Mouse (Mus musculus): ENCODE results near the gene Best3.
"Not testable (repeated sequence)": the region's sequence is repeated elsewhere in the genome, so short reads cannot be mapped to it uniquely, and the experiment has no call there.

Best3 gene

GRCm38 (mm10) chr10:117023693-117024092 lies 37.6 kb downstream of the Best3 start:
- no peak for ATAC-seq (ENCODE audit: insufficient number of reproducible peaks, low FRiP score, low TSS enrichment)

- not testable (repeated sequence) for ATAC-seq (ENCODE audit: insufficient number of reproducible peaks, low FRiP score, low TSS enrichment)
Measured at GRCm38 (mm10) chr10:117025776-117026175, 39.7 kb downstream of the Best3 start.

GRCm38 (mm10) chr10:117026176-117026575 lies 40.1 kb downstream of the Best3 start:
- ATAC-seq (ENCODE audit: insufficient number of reproducible peaks, low FRiP score, low TSS enrichment), result peak; percentile 33; the same call in 1 of the 2 replicates

GRCm38 (mm10) chr10:117031160-117031559 lies 45.0 kb downstream of the Best3 start:
- ATAC-seq (ENCODE audit: insufficient number of reproducible peaks, low FRiP score, low TSS enrichment), result no peak

GRCm38 (mm10) chr10:117033785-117034184 lies 47.7 kb downstream of the Best3 start:
- ATAC-seq (ENCODE audit: insufficient number of reproducible peaks, low FRiP score, low TSS enrichment), result 0 out of 2 replicates have a peak, but pooled peaks have one; percentile 66

- ATAC-seq (ENCODE audit: insufficient number of reproducible peaks, low FRiP score, low TSS enrichment), result no peak
Measured at GRCm38 (mm10) chr10:117040355-117040754, 54.2 kb downstream of the Best3 start.

- no peak for ATAC-seq (ENCODE audit: insufficient number of reproducible peaks, low FRiP score, low TSS enrichment)
Measured at GRCm38 (mm10) chr10:117042295-117042694, 56.2 kb downstream of the Best3 start.

- ATAC-seq (ENCODE audit: insufficient number of reproducible peaks, low FRiP score, low TSS enrichment), result not testable (repeated sequence)
Measured at GRCm38 (mm10) chr10:117043497-117044166, 57.5 kb downstream of the Best3 start.

- ATAC-seq (ENCODE audit: insufficient number of reproducible peaks, low FRiP score, low TSS enrichment), result peak; percentile 77
Measured at GRCm38 (mm10) chr10:117045175-117046056, 59.3 kb downstream of the Best3 start, which contains the start of gene Lrrc10. Lrrc10 (plus strand) TSS chr10:117045341.

GRCm38 (mm10) chr10:117049253-117049652 lies 63.1 kb downstream of the Best3 start:
- ATAC-seq (ENCODE audit: insufficient number of reproducible peaks, low FRiP score, low TSS enrichment), result no peak

- no peak for ATAC-seq (ENCODE audit: insufficient number of reproducible peaks, low FRiP score, low TSS enrichment)
Measured at GRCm38 (mm10) chr10:117049961-117050597, 64.0 kb downstream of the Best3 start.

- no peak for ATAC-seq (ENCODE audit: insufficient number of reproducible peaks, low FRiP score, low TSS enrichment)
Measured at GRCm38 (mm10) chr10:117055668-117056067, 69.6 kb downstream of the Best3 start.

- ATAC-seq (ENCODE audit: insufficient number of reproducible peaks, low FRiP score, low TSS enrichment), result no peak
Measured at GRCm38 (mm10) chr10:117062894-117063253, 76.8 kb downstream of the Best3 start.

GRCm38 (mm10) chr10:117063254-117064021 lies 77.3 kb downstream of the Best3 start, which contains the start of gene Cct2:
Cct2 (minus strand) TSS chr10:117063814.
- peak; percentile 94 for ATAC-seq (ENCODE audit: insufficient number of reproducible peaks, low FRiP score, low TSS enrichment)

GRCm38 (mm10) chr10:117064076-117064475 lies 78.0 kb downstream of the Best3 start:
- ATAC-seq (ENCODE audit: insufficient number of reproducible peaks, low FRiP score, low TSS enrichment), result no peak

GRCm38 (mm10) chr10:117069109-117069508 lies 83.0 kb downstream of the Best3 start:
- ATAC-seq (ENCODE audit: insufficient number of reproducible peaks, low FRiP score, low TSS enrichment), result no peak

- no peak for ATAC-seq (ENCODE audit: insufficient number of reproducible peaks, low FRiP score, low TSS enrichment)
Measured at GRCm38 (mm10) chr10:117072191-117072888, 86.2 kb downstream of the Best3 start.

GRCm38 (mm10) chr10:117073176-117073575 lies 87.1 kb downstream of the Best3 start:
- ATAC-seq (ENCODE audit: insufficient number of reproducible peaks, low FRiP score, low TSS enrichment), result no peak

Measured in cerebellum, adult (tissue).